Comparison of ENCODE assay signal across 8 mouse cellular contexts in the genomic region with DNA sequence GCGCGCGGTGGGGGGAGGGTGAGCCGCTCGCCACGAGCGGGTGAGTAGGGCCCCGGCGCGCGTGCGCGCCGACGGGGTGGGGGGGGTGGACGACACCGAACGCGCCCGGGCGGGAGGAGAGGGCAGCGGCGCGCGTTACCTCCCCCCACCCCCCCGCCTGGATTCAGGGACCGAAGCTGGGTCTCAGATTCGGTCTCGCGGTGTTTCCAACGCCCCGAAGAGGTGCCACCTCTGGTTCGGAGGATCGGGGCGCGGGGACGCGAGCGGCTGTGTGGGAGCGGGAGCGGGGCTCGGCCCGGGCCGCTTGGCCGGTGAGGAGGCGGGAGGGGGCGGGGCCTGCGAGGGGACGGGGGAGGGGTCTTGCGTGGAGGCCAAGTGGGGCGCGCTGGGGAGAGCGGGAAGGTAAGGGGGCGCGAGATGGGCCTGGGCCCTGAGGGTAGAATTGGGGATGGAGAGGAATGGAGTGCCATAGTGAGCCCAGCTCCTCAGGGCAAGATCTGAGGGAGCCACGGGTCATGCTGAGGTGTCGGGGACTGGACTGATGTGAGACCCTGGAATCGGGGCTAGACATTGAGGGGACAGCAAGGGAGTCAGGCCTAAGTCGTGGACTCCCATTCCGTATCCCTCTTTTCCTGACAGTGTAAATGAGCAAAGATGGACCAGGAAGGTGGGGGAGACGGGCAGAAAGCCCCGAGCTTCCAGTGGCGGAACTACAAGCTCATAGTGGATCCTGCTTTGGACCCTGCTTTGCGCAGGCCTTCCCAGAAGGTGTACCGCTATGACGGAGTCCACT. TPM values are rescaled to one million over a fixed set of nuclear protein-coding genes. Genes with fewer than 3 reads are reported as not detected.
DNase-seq lines count a peak whose midpoint lies in the region; ATAC-seq and TF ChIP-seq lines count a peak whose summit lies in the region.

No protein-coding gene starts in this region.

- TF ChIP-seq CTCF in stomach, postnatal 0 days (IDR thresholded peaks at IDR 0.05; ENCODE audit: low read depth), result 0 out of 2 replicates have a peak, but pooled peaks have one; percentile 2

- peaks cover 8% of the 10 kb centered on the region for H3K4me1 ChIP-seq in embryonic facial prominence, embryonic 12.5 days
- peaks cover 8% of the 10 kb centered on the region for H3K4me1 ChIP-seq in limb, embryonic 11.5 days (ENCODE audit: control insufficient read depth, insufficient read depth, low read length)
- peaks cover 21% of the 10 kb centered on the region for H3K4me1 ChIP-seq in midbrain, embryonic 10.5 days
- peaks cover 3% of the 10 kb centered on the region; the same call in 1 of the 2 replicates for H3K4me1 ChIP-seq in stomach, postnatal 0 days (replicated peaks; ENCODE audit: control insufficient read depth, insufficient read depth)

- TF ChIP-seq EP300 in stomach, postnatal 0 days (optimal IDR thresholded peaks at IDR 0.05), result no peak

- H3K27ac ChIP-seq in embryonic facial prominence, embryonic 12.5 days, result peak overlapping the region; percentile 96
- H3K27ac ChIP-seq in limb, embryonic 11.5 days (replicated peaks; ENCODE audit: low read depth, low read length), result peak overlapping the region; percentile 91
- peak overlapping the region; percentile 100 for H3K27ac ChIP-seq in midbrain, embryonic 10.5 days (replicated peaks)
- H3K27ac ChIP-seq in stomach, postnatal 0 days (replicated peaks), result peak overlapping the region; percentile 98

- no peaks in the 10 kb centered on the region for H3K9me3 ChIP-seq in embryonic facial prominence, embryonic 12.5 days
- H3K9me3 ChIP-seq in limb, embryonic 11.5 days (ENCODE audit: control insufficient read depth, low read length), result no peaks in the 10 kb centered on the region
- no peaks in the 10 kb centered on the region for H3K9me3 ChIP-seq in midbrain, embryonic 10.5 days (replicated peaks)
- no peaks in the 10 kb centered on the region for H3K9me3 ChIP-seq in stomach, postnatal 0 days (ENCODE audit: control insufficient read depth, low read length)

- peak; percentile 54 for DNase-seq in layer of hippocampus, adult 11-12 months (ENCODE audit: low spot score)
- DNase-seq in layer of hippocampus, adult 9-10 months (ENCODE audit: low spot score), result no peak
- peak; percentile 83 for DNase-seq in adrenal gland, postnatal 14 days
- DNase-seq in heart, postnatal 36 days, result peak; percentile 54 to 64
- DNase-seq in limb, embryonic 11.5 days (ENCODE audit: low spot score), result peak; percentile 74
- peak; percentile 79 for DNase-seq in midbrain, embryonic 10.5 days (ENCODE audit: low spot score)
- DNase-seq in stomach, postnatal 0 days (ENCODE audit: low spot score), result peak; percentile 74

- peak; percentile 61 for ATAC-seq in embryonic facial prominence, embryonic 12.5 days (ENCODE audit: insufficient number of reproducible peaks, insufficient read depth, low FRiP score, low TSS enrichment)
- peak; percentile 48 for ATAC-seq in limb, embryonic 11.5 days (ENCODE audit: insufficient number of reproducible peaks, low FRiP score, low TSS enrichment, low read depth)
- ATAC-seq in stomach, postnatal 0 days (ENCODE audit: low FRiP score, low TSS enrichment), result peak; percentile 44

- H3K4me3 ChIP-seq in embryonic facial prominence, embryonic 12.5 days, result peak overlapping the region; percentile 88
- peak overlapping the region; percentile 70 for H3K4me3 ChIP-seq in limb, embryonic 11.5 days (ENCODE audit: low read depth, low read length)
- peak overlapping the region; percentile 97 for H3K4me3 ChIP-seq in midbrain, embryonic 10.5 days
- peak overlapping the region; percentile 90 for H3K4me3 ChIP-seq in stomach, postnatal 0 days (ENCODE audit: low read depth, low read length)

- H3K36me3 ChIP-seq in embryonic facial prominence, embryonic 12.5 days, result peaks cover 29% of the 10 kb centered on the region
- H3K36me3 ChIP-seq in limb, embryonic 11.5 days (ENCODE audit: control insufficient read depth, insufficient read depth, low read length), result peaks cover 7% of the 10 kb centered on the region; the same call in 1 of the 2 replicates
- H3K36me3 ChIP-seq in midbrain, embryonic 10.5 days, result peaks cover 43% of the 10 kb centered on the region
- peaks cover 4% of the 10 kb centered on the region for H3K36me3 ChIP-seq in stomach, postnatal 0 days (ENCODE audit: control insufficient read depth, insufficient read depth, low read length)

- intact Hi-C loops in heart, postnatal 36 days (cut with DNase I), result loop anchor here (2.0 to 5.0 kb wide), 2 partner anchors 17 to 100 kb away; a partner anchor contains a TSS

- WGBS in embryonic facial prominence, embryonic 12.5 days, result 4% methylated on average over 49 of the region's 66 CpGs
- WGBS in limb, embryonic 11.5 days, result 3% methylated on average over 53 of the region's 66 CpGs
- 4% methylated on average over 60 of the region's 66 CpGs for WGBS in midbrain, embryonic 10.5 days
- WGBS in stomach, postnatal 0 days, result 1% methylated on average over 42 of the region's 66 CpGs

- no peaks in the 10 kb centered on the region for H3K27me3 ChIP-seq in embryonic facial prominence, embryonic 12.5 days
- H3K27me3 ChIP-seq in limb, embryonic 11.5 days (ENCODE audit: control insufficient read depth, insufficient read depth, low read length), result no peaks in the 10 kb centered on the region
- H3K27me3 ChIP-seq in midbrain, embryonic 10.5 days (ENCODE audit: low read depth, poor library complexity, severe bottlenecking), result no peaks in the 10 kb centered on the region
- no peaks in the 10 kb centered on the region for H3K27me3 ChIP-seq in stomach, postnatal 0 days (ENCODE audit: control insufficient read depth, insufficient read depth, low read length)

- H3K9ac ChIP-seq in embryonic facial prominence, embryonic 12.5 days, result peak overlapping the region; percentile 95
- H3K9ac ChIP-seq in limb, embryonic 11.5 days (ENCODE audit: low read length), result peak overlapping the region; percentile 92
- H3K9ac ChIP-seq in stomach, postnatal 0 days (ENCODE audit: low read length), result peak overlapping the region; percentile 93

- peak overlapping the region; percentile 86 for H3K4me2 ChIP-seq in embryonic facial prominence, embryonic 12.5 days (replicated peaks)
- peak overlapping the region; percentile 76 for H3K4me2 ChIP-seq in limb, embryonic 11.5 days (ENCODE audit: low read depth, severe bottlenecking)
- H3K4me2 ChIP-seq in stomach, postnatal 0 days (replicated peaks; ENCODE audit: low read depth), result peak overlapping the region; percentile 64

RNA-seq across cellular contexts. Expression of a gene that starts 1.2 kb away (rescaled TPM):
- total RNA-seq in adrenal gland, postnatal 14 days (2021), result 37.7 and 46.2 TPM in 2 replicates
- 25.5 and 26.5 TPM in 2 replicates for polyA plus RNA-seq in embryonic facial prominence, embryonic 12.5 days (2016; fragmentation: Nextera tagmentation; extraction: Ambion mirVana)
- total RNA-seq in heart, postnatal 36 days (2021), result 10 to 100 TPM; 22.2 to 24.0 TPM
- 31.5 and 38.0 TPM in 2 replicates for polyA plus RNA-seq in limb, embryonic 11.5 days (2014; fragmentation: Nextera tagmentation; extraction: Ambion mirVana)
- 13.4 and 14.7 TPM in 2 replicates for polyA plus RNA-seq in midbrain, embryonic 10.5 days (2016; fragmentation: Nextera tagmentation; extraction: Ambion mirVana)
- polyA plus RNA-seq in stomach, postnatal 0 days (2015; fragmentation: Nextera tagmentation; extraction: Ambion mirVana), result 6.9 and 8.0 TPM in 2 replicates

RNA-seq across cellular contexts. Expression of a gene that starts 7.7 kb away (rescaled TPM):
- 0.38 and 0.44 TPM in 2 replicates for total RNA-seq in adrenal gland, postnatal 14 days (2021)
- not detected in 2 replicates for polyA plus RNA-seq in embryonic facial prominence, embryonic 12.5 days (2016; fragmentation: Nextera tagmentation; extraction: Ambion mirVana)
- 1 to 10 TPM; 3.3 to 3.9 TPM for total RNA-seq in heart, postnatal 36 days (2021)
- not detected in 2 replicates for polyA plus RNA-seq in limb, embryonic 11.5 days (2014; fragmentation: Nextera tagmentation; extraction: Ambion mirVana)
- polyA plus RNA-seq in midbrain, embryonic 10.5 days (2016; fragmentation: Nextera tagmentation; extraction: Ambion mirVana), result 0.35 TPM in 1 of 2 replicates, not detected in the other
- not detected in 2 replicates for polyA plus RNA-seq in stomach, postnatal 0 days (2015; fragmentation: Nextera tagmentation; extraction: Ambion mirVana)

RNA-seq across cellular contexts. Expression of a gene that starts 8.1 kb away (rescaled TPM):
- total RNA-seq in adrenal gland, postnatal 14 days (2021), result 28.1 and 28.3 TPM in 2 replicates
- polyA plus RNA-seq in embryonic facial prominence, embryonic 12.5 days (2016; fragmentation: Nextera tagmentation; extraction: Ambion mirVana), result 16.7 and 17.5 TPM in 2 replicates
- 10 to 100 TPM; 22.1 to 22.6 TPM for total RNA-seq in heart, postnatal 36 days (2021)
- 11.7 and 12.3 TPM in 2 replicates for polyA plus RNA-seq in limb, embryonic 11.5 days (2014; fragmentation: Nextera tagmentation; extraction: Ambion mirVana)
- 8.3 and 10.1 TPM in 2 replicates for polyA plus RNA-seq in midbrain, embryonic 10.5 days (2016; fragmentation: Nextera tagmentation; extraction: Ambion mirVana)
- 18.6 and 20.0 TPM in 2 replicates for polyA plus RNA-seq in stomach, postnatal 0 days (2015; fragmentation: Nextera tagmentation; extraction: Ambion mirVana)

RNA-seq across cellular contexts. Expression of a gene that starts 22.7 kb away (rescaled TPM):
- 38.0 and 69.3 TPM in 2 replicates for total RNA-seq in adrenal gland, postnatal 14 days (2021)
- polyA plus RNA-seq in embryonic facial prominence, embryonic 12.5 days (2016; fragmentation: Nextera tagmentation; extraction: Ambion mirVana), result 10.3 and 10.9 TPM in 2 replicates
- 10 to 100 TPM; 12.6 to 13.1 TPM for total RNA-seq in heart, postnatal 36 days (2021)
- 7.0 and 8.0 TPM in 2 replicates for polyA plus RNA-seq in limb, embryonic 11.5 days (2014; fragmentation: Nextera tagmentation; extraction: Ambion mirVana)
- polyA plus RNA-seq in midbrain, embryonic 10.5 days (2016; fragmentation: Nextera tagmentation; extraction: Ambion mirVana), result 5.0 and 7.2 TPM in 2 replicates
- 31.7 and 32.3 TPM in 2 replicates for polyA plus RNA-seq in stomach, postnatal 0 days (2015; fragmentation: Nextera tagmentation; extraction: Ambion mirVana)

RNA-seq across cellular contexts. Expression of a gene that starts 33.3 kb away (rescaled TPM):
- 12.8 and 14.5 TPM in 2 replicates for total RNA-seq in adrenal gland, postnatal 14 days (2021)
- polyA plus RNA-seq in embryonic facial prominence, embryonic 12.5 days (2016; fragmentation: Nextera tagmentation; extraction: Ambion mirVana), result 11.8 and 11.9 TPM in 2 replicates
- 1 to 10 TPM; 3.2 to 3.3 TPM for total RNA-seq in heart, postnatal 36 days (2021)
- 9.8 and 10.9 TPM in 2 replicates for polyA plus RNA-seq in limb, embryonic 11.5 days (2014; fragmentation: Nextera tagmentation; extraction: Ambion mirVana)
- polyA plus RNA-seq in midbrain, embryonic 10.5 days (2016; fragmentation: Nextera tagmentation; extraction: Ambion mirVana), result 7.9 and 8.3 TPM in 2 replicates
- polyA plus RNA-seq in stomach, postnatal 0 days (2015; fragmentation: Nextera tagmentation; extraction: Ambion mirVana), result 1.1 and 1.9 TPM in 2 replicates
